Mouse (Mus musculus) CD4-positive helper T cell, adult 2 months (primary cell): ENCODE data around the gene Whamm.

Experiments used
- DNase-seq: peaks from one replicate; pipeline ENCODE4 v3.0.0-alpha.2; 2012; ENCODE audit warnings: low read depth, missing footprints, low spot score

Gene Whamm

DNA sequence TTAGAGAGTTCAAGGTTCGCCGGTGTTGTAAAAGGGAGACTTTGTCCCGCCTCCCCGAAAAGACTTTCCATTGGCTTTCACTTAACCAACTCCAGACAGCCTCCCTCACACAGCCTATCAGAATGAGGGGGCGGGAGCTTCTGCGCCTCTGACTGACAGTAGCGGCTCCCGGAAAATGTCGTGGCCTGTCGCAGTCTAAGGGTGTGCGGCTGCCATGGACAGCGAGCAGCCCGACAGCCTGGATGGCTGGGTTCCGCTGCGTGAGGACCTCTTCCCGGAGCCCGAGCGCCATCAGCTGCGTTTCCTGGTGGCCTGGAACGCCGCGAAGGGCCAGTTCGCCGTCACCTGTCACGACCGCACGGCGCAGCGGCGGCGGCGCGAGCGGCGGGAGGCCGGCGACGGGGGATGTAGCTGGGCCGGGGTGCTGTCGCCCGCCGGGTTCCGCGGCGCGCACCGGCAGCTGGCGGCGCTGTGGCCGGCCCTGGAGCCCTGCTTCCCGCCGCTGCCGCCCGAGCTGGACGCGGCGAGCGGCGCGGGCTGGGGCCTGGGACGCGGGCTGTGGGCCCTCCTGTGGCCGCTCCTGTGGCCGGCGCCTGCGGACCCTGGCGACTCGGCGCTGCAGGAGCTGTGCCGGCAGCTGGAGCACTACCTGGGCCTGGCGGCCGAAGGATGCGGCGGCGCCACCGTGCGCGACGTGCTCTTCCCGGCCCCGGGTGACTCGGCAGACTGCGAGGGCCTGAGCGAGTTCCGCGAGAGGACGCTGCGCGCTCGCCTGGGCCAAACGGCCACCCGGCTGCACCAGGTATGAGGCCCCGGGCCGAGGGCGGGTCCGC lies at the start of gene Whamm:
Whamm (plus strand) TSS at position 159 of the 833 bp plus-strand sequence.
- DNase-seq = peak; percentile 95

DNA sequence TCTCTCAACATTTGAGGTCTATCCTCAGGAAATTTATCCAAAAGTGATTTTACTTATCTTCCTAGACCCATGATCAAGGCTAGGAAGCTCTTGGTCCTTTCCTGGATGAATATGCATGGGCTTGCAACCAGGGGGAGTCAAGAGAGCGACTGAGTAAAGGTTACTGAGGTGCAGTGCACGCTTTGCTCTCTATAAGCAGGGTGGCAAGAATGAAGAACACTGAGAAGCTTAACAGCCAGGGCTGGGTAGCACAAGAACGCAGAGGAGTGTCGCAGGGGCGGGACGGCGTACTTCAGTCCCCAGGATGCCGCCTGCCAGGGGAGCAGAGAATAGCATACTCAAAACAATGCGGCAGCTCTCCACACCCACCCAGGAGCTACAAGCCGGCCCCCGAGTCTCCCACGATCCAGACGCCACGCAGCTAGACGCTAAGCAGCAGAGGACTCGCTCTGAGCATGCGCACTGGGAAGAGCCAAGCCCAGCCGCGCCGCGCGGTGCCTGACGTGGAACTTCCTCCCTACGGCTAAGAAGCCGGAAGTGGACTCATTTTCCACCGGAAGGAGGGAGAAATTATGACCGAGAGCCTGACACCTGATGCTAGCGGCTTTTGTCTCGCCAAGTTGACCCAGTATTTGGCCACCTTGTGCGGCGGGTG lies 47.9 kb upstream of the Whamm start:
- peak; percentile 96 for DNase-seq

DNA sequence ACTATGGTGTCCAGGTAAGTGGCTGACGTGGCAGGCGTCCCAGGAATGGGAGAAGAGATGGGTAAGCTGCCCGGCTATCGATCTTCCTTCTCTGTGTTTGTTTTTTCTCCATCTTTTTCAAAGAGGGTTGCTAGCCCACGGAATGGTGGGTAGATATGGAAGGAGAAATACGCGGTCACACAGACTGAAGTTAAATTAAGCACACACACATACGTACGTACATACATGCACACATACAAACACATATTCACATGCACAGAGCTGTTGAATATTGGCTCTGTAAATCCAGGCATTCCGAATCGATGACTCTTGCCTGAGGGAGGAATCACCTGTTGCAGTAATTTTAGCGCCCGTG lies 47.4 kb upstream of the Whamm start:
- DNase-seq = no peak

DNA sequence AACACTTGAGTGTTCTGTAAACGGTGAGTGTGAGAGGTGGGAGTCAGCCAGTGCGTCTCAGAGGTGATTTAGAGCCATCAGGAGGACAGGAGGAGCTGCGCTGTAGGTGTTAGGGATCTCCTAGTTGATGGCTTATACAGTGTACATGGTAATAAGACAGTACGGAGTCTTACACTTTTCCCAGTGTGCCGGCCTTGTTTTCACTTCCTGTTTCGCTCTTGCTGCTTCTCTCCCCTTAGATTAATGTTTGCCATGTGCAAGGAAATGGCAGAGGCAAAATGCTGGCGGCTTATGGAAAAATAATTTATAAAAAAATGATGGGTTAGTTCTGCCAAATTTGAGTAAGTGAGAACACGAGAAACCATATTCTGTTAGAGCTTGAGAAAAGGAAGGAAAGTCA lies 42.1 kb upstream of the Whamm start:
- DNase-seq = no peak

DNA sequence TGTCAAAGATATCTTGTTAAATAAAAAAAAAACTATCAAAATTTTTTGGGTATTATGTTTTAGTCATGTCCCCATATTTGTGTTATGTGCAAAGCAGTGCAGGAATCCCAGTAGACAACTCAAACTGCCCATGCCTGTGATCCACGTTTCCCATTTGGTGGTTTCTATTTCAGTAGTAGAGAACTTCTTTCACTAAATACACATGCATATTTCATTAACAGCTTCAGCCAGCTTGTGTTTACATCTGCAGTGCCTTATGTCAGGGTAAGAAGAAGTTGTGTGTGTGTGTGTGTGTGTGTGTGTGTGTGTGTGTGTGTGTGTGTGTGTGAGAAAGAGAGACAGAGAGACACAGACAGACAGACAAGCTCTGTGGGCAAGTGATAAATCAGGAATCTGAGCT lies 39.6 kb upstream of the Whamm start:
- DNase-seq = no peak

DNA sequence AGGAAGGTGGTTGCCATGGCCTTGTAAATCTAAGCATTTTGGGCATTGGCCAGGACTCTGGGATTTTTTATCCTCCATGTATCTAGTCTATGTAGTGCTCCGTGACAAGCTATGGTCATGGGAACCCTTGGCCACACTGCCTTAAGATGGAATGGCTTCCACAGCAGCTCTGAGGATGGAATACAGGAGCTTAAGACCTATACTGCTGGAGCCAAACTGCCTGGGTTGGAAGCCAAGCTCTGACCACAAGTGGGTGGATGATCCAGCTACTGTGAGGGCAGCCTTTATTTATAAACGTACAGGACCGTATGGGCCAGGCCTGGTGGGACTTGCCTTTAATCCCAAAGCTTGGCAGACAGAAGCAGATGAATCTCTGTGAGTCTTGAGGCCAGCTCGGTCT lies 34.6 kb upstream of the Whamm start:
- DNase-seq = no peak

DNA sequence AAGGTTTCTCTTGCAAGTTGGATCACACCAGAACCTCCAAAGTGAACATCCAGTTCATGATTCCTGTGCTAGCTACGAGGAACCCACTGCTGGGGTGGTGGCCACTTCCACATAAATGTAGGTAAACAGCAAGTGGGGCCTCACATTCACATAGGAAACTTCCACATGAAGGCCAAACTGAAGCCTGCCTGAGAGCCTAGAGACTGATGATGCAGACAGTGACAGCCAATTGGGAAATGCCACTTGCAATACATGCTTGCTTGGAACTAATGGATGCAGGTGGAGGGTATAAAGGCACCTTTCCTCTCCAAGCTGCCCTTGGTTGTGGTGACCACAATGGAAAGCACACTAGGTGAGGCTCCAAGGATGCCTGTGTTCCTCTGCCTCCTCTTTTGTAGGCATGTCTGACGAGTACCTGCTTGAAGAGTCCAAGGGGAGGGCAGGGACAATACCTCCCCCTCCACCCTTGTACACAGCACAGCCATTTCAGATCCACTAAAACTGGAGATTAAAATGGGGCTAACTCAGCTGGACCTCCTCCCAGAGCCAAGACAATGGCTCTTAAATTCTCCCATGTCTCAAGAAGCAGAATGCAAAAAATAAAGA lies 32.9 kb upstream of the Whamm start:
- DNase-seq = peak; percentile 58

DNA sequence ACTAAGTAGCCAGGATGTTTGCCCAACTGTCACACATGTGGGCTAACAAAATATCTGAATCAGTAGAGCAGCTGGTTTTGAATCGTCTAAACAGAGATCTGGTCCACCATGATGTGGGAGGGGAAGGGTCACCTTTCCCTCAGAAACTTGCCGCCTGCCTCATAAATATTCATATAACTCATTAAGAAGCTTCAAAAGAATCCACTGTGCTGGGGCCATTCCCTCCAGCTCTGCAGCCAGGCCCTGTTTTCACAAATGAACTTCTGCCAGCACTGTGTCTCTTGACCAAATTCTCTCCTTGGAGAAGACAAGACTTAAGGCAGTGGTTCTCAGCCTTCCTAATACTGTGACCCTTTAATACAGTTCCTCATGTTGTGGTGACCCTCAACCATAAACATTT lies 31.5 kb upstream of the Whamm start:
- DNase-seq = no peak

DNA sequence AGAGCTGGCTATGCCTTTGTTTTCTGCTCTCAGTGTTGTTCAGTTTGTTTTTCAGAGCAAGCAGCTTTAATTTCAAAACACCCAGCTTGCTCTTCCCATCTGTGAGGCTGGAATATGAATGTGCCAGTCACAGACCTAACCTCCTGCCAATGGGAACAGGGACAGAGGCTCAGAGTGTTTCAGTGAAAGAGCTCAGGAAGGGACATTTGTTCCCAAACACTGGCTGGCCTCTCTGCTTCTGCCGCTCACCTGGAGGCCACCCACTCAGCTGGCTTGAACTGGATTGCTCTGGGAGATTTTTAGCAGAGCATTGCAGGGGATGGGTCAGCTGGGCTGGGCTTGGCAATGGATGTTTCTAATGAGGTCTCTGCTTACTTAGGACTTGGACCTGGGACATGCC lies 30.1 kb upstream of the Whamm start:
- DNase-seq = no peak

DNA sequence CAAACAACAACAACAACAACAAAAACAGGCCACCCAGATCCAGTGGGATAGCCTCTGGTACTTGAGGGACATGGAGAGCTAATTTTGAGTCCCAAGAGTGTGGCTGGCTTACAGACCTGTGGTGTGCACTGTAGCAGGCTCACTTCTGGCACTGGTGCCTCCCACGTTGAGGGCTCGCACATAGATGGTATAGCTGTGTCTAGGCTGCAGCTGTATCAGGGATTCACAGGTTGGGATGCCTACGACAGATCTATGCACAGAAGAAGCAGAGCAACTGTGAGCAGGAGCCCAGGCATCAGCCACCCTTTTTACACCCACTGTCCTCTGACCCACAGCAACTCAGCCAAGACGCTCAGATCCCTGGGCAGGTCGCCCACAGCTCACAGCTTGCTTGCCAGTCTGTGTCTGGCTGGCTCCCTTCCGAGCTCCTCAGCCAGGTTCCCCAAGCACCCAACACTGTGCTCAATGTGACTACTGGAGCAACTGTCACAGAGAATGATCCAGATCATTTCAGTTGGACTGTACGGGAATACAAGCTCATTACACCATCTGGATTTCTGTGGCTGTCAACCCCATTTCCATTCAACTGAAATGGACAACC lies 29.0 kb upstream of the Whamm start:
- DNase-seq = no peak

DNA sequence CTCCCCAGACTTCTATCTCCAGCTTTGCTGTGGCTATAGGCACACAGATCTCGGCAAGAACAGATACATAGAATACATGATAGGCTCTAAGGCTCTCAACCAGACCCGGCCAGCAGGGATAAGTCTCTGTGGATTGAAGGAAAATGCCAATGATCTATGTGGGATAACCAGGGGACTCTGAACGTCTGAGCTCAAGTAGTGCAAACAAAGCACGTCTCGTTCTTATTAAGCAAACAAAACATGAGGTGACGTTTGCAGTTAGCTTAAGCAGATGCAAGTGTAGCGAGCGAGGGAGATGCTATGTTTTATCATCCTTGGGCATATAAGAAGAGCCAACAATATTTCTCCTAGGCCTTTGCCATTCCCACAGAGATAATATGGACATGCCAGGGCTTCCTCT lies 28.1 kb upstream of the Whamm start:
- no peak for DNase-seq

DNA sequence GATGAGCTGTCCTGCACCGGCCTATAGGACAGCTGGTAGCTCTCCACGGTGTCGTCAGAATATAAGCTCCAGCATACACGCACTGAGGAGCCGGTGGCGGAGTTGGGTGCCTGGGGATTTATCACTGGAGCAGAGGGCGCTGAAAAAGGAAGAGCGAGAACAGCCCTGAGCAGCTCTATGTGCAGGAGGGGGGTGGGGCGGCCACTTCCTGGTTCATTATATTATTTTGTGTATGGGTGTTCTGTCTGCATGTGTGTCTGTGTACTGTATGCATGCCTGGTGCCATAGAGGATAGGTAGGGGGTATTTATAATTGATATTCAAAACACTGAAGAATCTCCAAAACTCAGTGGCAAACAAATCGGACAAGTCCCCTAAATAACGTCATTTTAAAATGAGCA lies 22.2 kb upstream of the Whamm start:
- DNase-seq = peak; percentile 26

DNA sequence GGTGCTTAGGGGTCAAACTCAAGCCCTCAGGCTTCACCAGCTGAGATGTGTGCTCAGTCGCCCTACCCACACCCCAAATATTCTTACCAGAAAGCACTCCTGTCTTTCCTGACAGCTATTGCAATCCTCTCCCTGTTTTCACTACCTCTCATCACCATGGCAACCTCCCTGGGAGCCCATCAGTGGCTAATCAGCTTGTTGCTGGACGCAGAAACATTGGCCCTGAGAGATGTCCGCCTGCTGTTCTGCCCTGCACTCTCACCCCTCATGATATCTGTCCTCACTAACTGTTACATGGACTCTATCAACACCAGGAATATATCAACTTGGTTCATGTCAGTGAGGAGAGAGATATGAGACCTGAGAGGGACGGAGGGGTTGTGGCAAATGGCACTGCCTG lies 17.5 kb upstream of the Whamm start:
- DNase-seq = no peak

DNA sequence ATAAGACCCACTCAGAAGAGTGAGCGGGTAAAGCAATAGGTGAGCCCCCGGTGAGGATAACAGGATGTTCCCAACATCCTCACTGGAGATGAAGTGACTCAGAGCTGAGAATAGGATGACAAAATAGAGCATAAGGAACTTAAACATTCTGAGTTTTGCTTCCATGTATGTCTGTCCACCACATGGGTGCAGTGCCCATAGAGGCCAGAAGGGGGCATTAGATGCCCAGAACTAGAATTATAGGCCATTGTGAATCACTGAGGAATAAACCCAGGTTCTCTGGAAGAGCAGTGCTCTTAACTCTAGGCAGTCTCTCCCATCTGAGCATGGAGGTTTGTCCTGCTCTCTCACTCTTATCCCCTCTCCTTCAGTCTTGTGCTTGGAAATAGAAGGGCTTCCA lies 16.7 kb upstream of the Whamm start:
- peak; percentile 26 for DNase-seq

DNA sequence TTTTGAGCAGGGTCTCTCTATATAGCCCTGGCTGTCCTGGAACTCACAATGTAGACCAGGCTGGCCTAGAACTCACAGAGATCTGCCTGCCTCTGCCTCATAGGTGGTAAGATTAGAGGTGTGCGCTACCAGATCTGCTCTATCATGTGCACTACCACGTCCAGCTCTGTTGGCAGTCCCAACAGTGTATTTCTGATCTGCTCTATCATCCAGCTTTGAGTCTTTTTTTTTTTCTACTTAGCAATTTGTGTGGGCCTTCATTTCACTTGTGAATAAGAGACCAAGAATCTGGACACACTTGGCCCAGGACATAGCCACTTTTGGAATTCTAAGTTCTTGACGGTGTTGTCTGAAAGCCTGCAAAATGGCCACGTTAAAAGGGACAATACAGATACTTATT lies 14.2 kb upstream of the Whamm start:
- DNase-seq = no peak

DNA sequence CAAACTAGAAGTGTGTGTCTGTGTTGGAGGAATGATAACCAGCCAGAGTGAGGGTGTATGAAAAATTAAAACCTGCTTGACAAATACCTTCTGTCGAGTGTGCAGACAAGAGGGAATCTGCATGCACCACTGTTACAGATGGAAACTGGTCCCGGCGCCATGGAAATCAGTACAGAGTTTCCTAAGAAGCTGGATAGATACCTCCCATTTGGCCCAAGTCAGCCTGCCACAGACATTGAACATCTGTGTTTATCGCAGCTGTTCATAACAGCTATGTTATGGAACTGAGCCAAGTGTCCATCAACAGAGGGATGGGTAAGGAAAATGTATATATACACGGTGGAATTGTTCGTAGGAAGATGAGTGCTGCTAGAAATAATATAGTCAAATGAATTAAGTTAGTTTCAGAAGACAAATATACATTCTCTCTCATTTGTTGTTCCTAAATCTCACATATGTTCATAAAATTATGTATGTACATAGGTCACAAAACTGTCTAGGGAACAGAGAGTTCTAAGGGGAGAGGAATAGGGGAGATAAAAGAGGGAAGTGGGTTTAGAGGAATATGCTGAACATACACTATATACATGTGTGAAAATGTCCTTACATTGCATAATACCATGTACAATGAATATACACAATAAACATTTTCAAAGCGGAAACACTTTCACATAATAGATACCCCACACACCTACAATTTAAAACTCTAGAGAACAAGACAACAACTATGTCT lies 13.6 kb upstream of the Whamm start:
- DNase-seq = no peak

DNA sequence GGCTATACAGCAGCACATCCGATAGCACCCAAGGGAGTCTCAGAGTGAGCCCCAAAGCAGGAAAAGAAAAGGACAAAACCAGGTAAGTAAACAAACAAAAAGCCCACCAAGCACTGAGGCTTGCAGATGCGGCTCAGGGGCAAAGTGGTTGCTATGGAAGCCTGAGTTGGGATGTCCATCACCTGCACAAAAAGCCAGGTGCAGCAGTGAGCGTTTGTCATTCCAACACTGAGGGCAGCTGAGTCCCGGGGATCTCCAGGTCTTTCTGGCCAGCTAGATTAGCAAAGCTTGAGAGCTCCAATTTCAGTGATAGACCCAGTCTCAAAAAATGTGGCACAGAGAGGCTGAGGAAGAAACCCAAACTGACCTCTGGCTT lies 13.1 kb upstream of the Whamm start:
- no peak for DNase-seq

DNA sequence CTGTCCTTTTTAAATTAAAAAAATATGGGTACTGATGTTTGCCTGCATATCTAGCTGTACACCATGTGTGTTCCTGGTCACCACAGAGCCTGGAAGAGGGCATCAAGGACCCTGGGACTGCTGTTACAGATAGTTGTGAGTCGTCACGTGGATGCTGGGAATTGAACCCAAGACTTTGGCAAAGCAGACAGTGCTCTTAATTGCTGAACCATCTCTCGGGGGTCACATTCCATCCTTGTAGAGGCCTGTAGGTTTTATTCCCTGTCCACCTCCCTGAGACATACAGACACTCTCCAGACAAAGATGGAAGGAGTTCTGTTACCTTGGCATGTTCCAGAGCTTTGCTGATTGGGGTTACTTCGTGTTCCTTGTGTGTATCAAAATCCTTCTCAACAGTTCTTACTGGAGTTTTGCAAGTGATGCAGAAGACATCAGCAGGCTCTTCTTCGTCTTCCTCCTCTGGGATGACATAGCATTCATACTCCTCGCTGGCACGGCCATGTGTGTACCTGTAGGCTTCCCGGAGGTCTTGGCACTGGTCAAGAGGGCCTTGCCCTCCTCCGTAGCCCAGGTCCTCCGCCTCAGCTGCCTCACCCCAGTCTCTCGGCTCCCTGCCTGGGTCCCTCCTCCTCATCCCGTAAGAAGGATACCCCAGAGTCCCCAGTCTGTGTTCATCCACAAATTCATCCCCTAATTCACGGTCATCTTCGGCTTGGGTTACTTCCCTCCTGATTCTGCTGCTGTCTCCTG lies 11.7 kb upstream of the Whamm start:
- no peak for DNase-seq

DNA sequence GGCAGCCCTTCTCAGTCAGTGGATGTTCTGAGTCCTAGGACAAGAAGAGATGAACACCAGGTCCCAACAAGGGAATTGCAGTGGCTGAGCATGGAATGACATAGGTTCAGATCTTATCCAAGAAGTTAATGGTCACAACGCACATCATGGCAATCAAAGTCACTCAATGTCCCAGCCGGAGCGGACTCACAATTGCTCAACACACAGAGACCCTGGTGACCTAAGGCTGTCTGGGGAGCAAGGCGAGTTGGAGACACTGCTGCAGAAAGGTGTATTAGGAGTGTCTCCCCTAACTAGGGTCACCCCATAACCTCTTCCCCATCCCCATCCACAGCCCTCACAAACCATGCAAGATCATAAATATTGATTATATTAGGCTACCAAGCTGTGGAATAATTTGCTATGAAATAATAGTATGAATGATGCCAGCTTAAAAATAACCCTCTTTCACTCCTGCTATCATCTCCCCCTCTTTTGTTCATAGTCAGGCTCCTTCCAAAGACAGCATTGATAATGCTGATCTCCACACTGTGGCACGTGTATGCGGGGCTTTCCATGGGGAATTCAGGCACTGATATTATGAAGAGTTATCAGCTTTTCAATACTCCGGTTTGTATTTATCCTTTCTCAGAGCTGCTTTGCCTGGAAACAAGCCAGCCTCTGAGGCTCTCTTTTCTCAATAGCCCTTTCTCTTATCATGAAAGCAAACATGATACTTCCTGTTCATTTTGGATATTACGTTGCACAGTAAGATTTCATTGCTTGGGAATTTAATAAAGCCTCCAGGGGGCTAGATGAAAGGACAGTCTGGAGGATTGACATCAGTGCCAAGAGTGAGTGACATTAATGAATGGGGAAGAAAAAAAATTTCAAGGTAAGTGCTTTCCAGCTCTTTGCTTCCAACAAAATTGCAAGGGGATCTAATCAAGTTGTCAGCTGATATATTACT lies 10.7 kb upstream of the Whamm start:
- DNase-seq = no peak

DNA sequence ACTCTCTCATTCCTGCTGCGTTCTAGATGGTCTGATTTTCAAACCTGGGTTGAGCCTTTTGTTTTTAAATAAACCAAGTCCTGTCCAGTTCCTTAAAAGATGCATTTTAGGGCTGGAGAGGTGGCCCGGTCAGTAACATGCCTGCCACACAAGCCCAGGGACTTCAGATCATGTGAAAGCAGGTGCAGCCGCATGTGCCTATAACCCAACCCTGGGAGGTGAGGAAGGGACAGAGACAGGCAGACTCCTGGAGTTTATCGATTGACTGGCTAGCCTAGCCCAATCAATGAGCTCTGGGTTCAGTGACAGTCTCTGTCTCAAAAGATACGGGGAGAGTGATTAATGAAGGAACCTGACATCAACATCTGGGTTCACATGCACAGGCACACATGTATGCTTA lies 9.9 kb upstream of the Whamm start:
- no peak for DNase-seq
